Mouse (Mus musculus) hindbrain, embryonic 13.5 days (tissue): ENCODE results near the gene Spsb3. TPM values are rescaled to one million over a fixed set of nuclear protein-coding genes. Genes with fewer than 3 reads are reported as not detected.

Experiments used
- polyA plus RNA-seq: library from polyadenylated mRNA; unstranded; fragments of >200 nt; fragmentation: Nextera tagmentation; extraction: Ambion mirVana; gene quantifications from 2 replicates; pipeline ENCODE4 v1.2.1, GENCODE M21; 2015

The Spsb3 gene
- polyA plus RNA-seq, 1 experiment from 2014 or later, result 72.8 TPM

Other genes with a start within 250 kb of the Spsb3 start
- 32.7 and 34.3 TPM in 2 replicates for gene Slc9a3r2, start 236.3 kb upstream of the Spsb3 start, polyA plus RNA-seq
- gene Npw, start 228.2 kb upstream of the Spsb3 start, polyA plus RNA-seq, result not detected in 2 replicates
- gene Zfp598, start 217.0 kb upstream of the Spsb3 start, polyA plus RNA-seq, result 17.7 and 17.8 TPM in 2 replicates
- 114 and 115 TPM in 2 replicates for gene Syngr3, start 196.7 kb upstream of the Spsb3 start, polyA plus RNA-seq
- gene Gfer, start 190.5 kb upstream of the Spsb3 start, polyA plus RNA-seq, result 38.7 and 38.9 TPM in 2 replicates
- gene Noxo1, start 190.4 kb upstream of the Spsb3 start, polyA plus RNA-seq, result 2.9 and 3.4 TPM in 2 replicates
- 69.0 and 70.6 TPM in 2 replicates for gene Tbl3, start 179.0 kb upstream of the Spsb3 start, polyA plus RNA-seq
- 0.27 TPM in 1 of 2 replicates, not detected in the other for gene Rnf151, start 168.6 kb upstream of the Spsb3 start, polyA plus RNA-seq
- 782 and 783 TPM in 2 replicates for gene Rps2, start 168.5 kb upstream of the Spsb3 start, polyA plus RNA-seq
- 259 and 262 TPM in 2 replicates for gene Ndufb10, start 162.2 kb upstream of the Spsb3 start, polyA plus RNA-seq
- gene Rpl3l, start 158.8 kb upstream of the Spsb3 start, polyA plus RNA-seq, result not detected in 2 replicates
- gene Msrb1, start 150.0 kb upstream of the Spsb3 start, polyA plus RNA-seq, result 20.2 and 24.0 TPM in 2 replicates
- 0.28 and 0.45 TPM in 2 replicates for gene Hs3st6, start 133.7 kb upstream of the Spsb3 start, polyA plus RNA-seq
- not detected in 2 replicates for gene Meiob, start 82.4 kb upstream of the Spsb3 start, polyA plus RNA-seq
- gene Hagh, start 46.5 kb upstream of the Spsb3 start, polyA plus RNA-seq, result 49.7 and 51.7 TPM in 2 replicates
- gene Fahd1, start 36.3 kb upstream of the Spsb3 start, polyA plus RNA-seq, result 18.6 and 20.1 TPM in 2 replicates
- gene Igfals, start 20.6 kb upstream of the Spsb3 start, polyA plus RNA-seq, result 0.17 and 0.25 TPM in 2 replicates
- gene Nubp2, start 294 bp upstream of the Spsb3 start, polyA plus RNA-seq, result 71.3 and 74.4 TPM in 2 replicates
- 31.4 and 31.8 TPM in 2 replicates for gene Eme2, start 8.4 kb downstream of the Spsb3 start, polyA plus RNA-seq
- gene Mrps34, start 8.5 kb downstream of the Spsb3 start, polyA plus RNA-seq, result 77.0 and 77.6 TPM in 2 replicates
- 78.4 and 82.7 TPM in 2 replicates for gene Nme3, start 9.9 kb downstream of the Spsb3 start, polyA plus RNA-seq
- gene Mapk8ip3, start 50.3 kb downstream of the Spsb3 start, polyA plus RNA-seq, result 79.1 and 85.0 TPM in 2 replicates
- 104 and 116 TPM in 2 replicates for gene Jpt2, start 74.0 kb downstream of the Spsb3 start, polyA plus RNA-seq
- gene Cramp1l, start 129.1 kb downstream of the Spsb3 start, polyA plus RNA-seq, result 6.3 and 7.1 TPM in 2 replicates
- gene Ift140, start 129.4 kb downstream of the Spsb3 start, polyA plus RNA-seq, result 18.3 and 18.8 TPM in 2 replicates
- 10.8 and 11.5 TPM in 2 replicates for gene Tmem204, start 196.9 kb downstream of the Spsb3 start, polyA plus RNA-seq
- gene Telo2, start 229.3 kb downstream of the Spsb3 start, polyA plus RNA-seq, result 41.9 and 45.5 TPM in 2 replicates
- gene Ptx4, start 234.1 kb downstream of the Spsb3 start, polyA plus RNA-seq, result not detected in 2 replicates
- 24.9 and 30.4 TPM in 2 replicates for gene Clcn7, start 246.7 kb downstream of the Spsb3 start, polyA plus RNA-seq